Mouse (Mus musculus): ENCODE results near the gene Wdr70. TPM values are rescaled to one million over a fixed set of nuclear protein-coding genes. Genes with fewer than 3 reads are reported as not detected.

The Wdr70 gene
- polyA plus RNA-seq, 1 experiment from 2014 or later = 69.6 TPM

GRCm38 (mm10) chr15:7879956-7880355 is 219.1 kb downstream of the Wdr70 start:
- WGBS = 70% methylated on average over 7 of the region's 7 CpGs
- no peak for DNase-seq (ENCODE audit: low spot score)
- no peak for ATAC-seq (replicated peaks; ENCODE audit: low FRiP score)
- Histone ChIP-seq H3K4me3 (ENCODE audit: low read depth, low read length) (no peak overlapping the region), H3K4me1 (replicated peaks; ENCODE audit: control insufficient read depth, insufficient read depth, low read length) (no peaks in the 10 kb centered on the region), H3K36me3 (ENCODE audit: control insufficient read depth, insufficient read depth, low read length) (no peaks in the 10 kb centered on the region), H3K4me2 (ENCODE audit: low read depth, low read length, severe bottlenecking) (no peak overlapping the region), H3K27ac (ENCODE audit: low read depth, low read length) (no peak overlapping the region), H3K9ac (ENCODE audit: low read length) (no peak overlapping the region), H3K27me3 (ENCODE audit: control insufficient read depth, insufficient read depth, low read length) (no peaks in the 10 kb centered on the region), H3K9me3 (ENCODE audit: control insufficient read depth, low read length) (no peaks in the 10 kb centered on the region)

- H3K36me3 ChIP-seq (ENCODE audit: control insufficient read depth, insufficient read depth, low read length) = no peaks in the 10 kb centered on the region
- no peak for ATAC-seq (replicated peaks; ENCODE audit: low FRiP score)
- WGBS = 92% methylated on average over 10 of the region's 10 CpGs
- no peak overlapping the region for H3K27ac ChIP-seq (ENCODE audit: low read depth, low read length)
- no peak overlapping the region for H3K9ac ChIP-seq (ENCODE audit: low read length)
- DNase-seq (ENCODE audit: low spot score) = no peak
- H3K4me1 ChIP-seq (replicated peaks; ENCODE audit: control insufficient read depth, insufficient read depth, low read length) = no peaks in the 10 kb centered on the region
- H3K4me2 ChIP-seq (ENCODE audit: low read depth, low read length, severe bottlenecking) = no peak overlapping the region
- H3K9me3 ChIP-seq (ENCODE audit: control insufficient read depth, low read length) = no peaks in the 10 kb centered on the region
- no peaks in the 10 kb centered on the region for H3K27me3 ChIP-seq (ENCODE audit: control insufficient read depth, insufficient read depth, low read length)
- H3K4me3 ChIP-seq (ENCODE audit: low read depth, low read length) = no peak overlapping the region
Observed at GRCm38 (mm10) chr15:7878861-7879260, 220.1 kb downstream of the Wdr70 start.

DNA sequence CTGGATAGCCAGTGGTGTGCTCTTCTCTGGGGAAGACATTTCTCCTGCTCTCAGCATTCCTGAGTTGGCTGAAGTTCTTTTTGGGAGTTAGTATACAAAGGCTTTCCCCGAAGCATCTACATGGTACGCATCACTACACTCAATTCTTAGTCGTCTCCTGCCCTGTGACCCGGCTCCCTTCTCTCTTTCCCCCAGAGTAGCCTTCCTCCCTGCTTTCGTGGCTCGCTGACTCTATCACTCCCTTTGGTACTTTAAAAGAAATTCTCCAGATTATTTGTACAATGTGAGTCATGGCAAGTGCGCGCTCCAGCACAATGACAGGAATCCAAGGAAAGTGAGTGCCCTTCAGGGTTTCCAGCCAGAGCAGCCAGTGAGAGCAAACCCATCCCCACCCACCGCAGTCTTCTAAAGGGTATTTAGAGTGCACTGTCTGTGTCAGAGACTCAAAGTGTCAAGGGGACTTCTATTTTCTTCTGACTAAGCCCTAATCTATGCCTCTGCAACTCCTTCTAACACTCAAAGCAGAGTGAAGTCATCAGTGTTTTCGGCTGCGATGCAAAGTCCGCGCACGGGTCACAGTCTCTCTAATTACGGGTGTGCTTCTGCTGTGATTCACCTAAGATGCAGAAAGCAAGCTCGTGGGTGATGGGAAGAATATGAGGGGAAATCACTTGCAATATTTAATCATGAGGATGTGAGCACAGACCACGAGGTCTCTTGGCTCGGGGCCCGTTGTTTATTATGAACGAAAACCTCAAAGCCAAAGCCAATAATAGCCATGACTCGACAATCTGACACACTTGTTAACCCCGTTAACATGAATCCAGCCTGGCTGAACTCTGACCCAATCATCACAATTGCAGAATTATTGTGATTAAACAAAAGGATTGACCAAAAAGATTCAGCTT is 221.2 kb downstream of the Wdr70 start:
- WGBS = 64% methylated on average over 22 of the region's 22 CpGs
- ATAC-seq (replicated peaks; ENCODE audit: low FRiP score) (no peak), DNase-seq (ENCODE audit: low spot score) (no peak)
- Histone ChIP-seq H3K9ac (ENCODE audit: low read length) (no peak overlapping the region), H3K4me1 (replicated peaks; ENCODE audit: control insufficient read depth, insufficient read depth, low read length) (no peaks in the 10 kb centered on the region), H3K27ac (ENCODE audit: low read depth, low read length) (no peak overlapping the region), H3K36me3 (ENCODE audit: control insufficient read depth, insufficient read depth, low read length) (no peaks in the 10 kb centered on the region), H3K27me3 (ENCODE audit: control insufficient read depth, insufficient read depth, low read length) (no peaks in the 10 kb centered on the region), H3K4me2 (ENCODE audit: low read depth, low read length, severe bottlenecking) (no peak overlapping the region), H3K9me3 (ENCODE audit: control insufficient read depth, low read length) (no peaks in the 10 kb centered on the region), H3K4me3 (ENCODE audit: low read depth, low read length) (no peak overlapping the region)

GRCm38 (mm10) chr15:7875879-7876278 is 223.1 kb downstream of the Wdr70 start:
- Histone ChIP-seq H3K27ac (ENCODE audit: low read depth, low read length) (no peak overlapping the region), H3K4me1 (replicated peaks; ENCODE audit: control insufficient read depth, insufficient read depth, low read length) (no peaks in the 10 kb centered on the region), H3K27me3 (ENCODE audit: control insufficient read depth, insufficient read depth, low read length) (no peaks in the 10 kb centered on the region), H3K9me3 (ENCODE audit: control insufficient read depth, low read length) (no peaks in the 10 kb centered on the region), H3K36me3 (ENCODE audit: control insufficient read depth, insufficient read depth, low read length) (no peaks in the 10 kb centered on the region), H3K9ac (ENCODE audit: low read length) (no peak overlapping the region), H3K4me3 (ENCODE audit: low read depth, low read length) (no peak overlapping the region), H3K4me2 (ENCODE audit: low read depth, low read length, severe bottlenecking) (no peak overlapping the region)
- 82% methylated on average over 6 of the region's 6 CpGs for WGBS
- DNase-seq (ENCODE audit: low spot score) = no peak
- no peak for ATAC-seq (replicated peaks; ENCODE audit: low FRiP score)

- Histone ChIP-seq H3K36me3 (ENCODE audit: control insufficient read depth, insufficient read depth, low read length) (no peaks in the 10 kb centered on the region), H3K4me3 (ENCODE audit: low read depth, low read length) (no peak overlapping the region), H3K9ac (ENCODE audit: low read length) (no peak overlapping the region), H3K9me3 (ENCODE audit: control insufficient read depth, low read length) (no peaks in the 10 kb centered on the region), H3K27ac (ENCODE audit: low read depth, low read length) (no peak overlapping the region), H3K27me3 (ENCODE audit: control insufficient read depth, insufficient read depth, low read length) (no peaks in the 10 kb centered on the region), H3K4me2 (ENCODE audit: low read depth, low read length, severe bottlenecking) (no peak overlapping the region), H3K4me1 (replicated peaks; ENCODE audit: control insufficient read depth, insufficient read depth, low read length) (no peaks in the 10 kb centered on the region)
- DNase-seq (ENCODE audit: low spot score) = no peak
- ATAC-seq (replicated peaks; ENCODE audit: low FRiP score) = no peak
- WGBS = 75% methylated on average over 5 of the region's 5 CpGs
Observed at GRCm38 (mm10) chr15:7872473-7872872, 226.5 kb downstream of the Wdr70 start.

DNA sequence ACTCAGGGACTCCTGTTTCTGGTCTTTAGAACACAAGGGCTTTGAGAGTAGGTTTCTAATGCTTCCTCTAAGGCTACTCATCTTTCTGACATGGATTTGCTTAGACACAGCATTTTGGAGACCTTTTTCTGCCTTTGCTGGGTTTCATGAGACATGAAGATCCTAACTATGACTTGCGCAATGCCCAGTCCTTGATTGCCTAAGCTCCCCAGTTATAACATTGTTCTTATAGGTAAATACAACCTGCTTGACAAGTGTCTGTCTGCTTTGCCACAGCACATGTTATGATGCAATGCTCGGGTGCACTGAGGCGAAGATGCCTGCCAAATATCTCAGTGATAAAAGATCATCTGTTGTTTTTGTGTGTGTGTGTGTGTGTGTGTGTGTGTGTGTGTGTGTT is 233.7 kb downstream of the Wdr70 start:
- Histone ChIP-seq H3K4me1 (replicated peaks; ENCODE audit: control insufficient read depth, insufficient read depth, low read length) (no peaks in the 10 kb centered on the region), H3K4me2 (ENCODE audit: low read depth, low read length, severe bottlenecking) (no peak overlapping the region), H3K27ac (ENCODE audit: low read depth, low read length) (no peak overlapping the region), H3K36me3 (ENCODE audit: control insufficient read depth, insufficient read depth, low read length) (no peaks in the 10 kb centered on the region), H3K4me3 (ENCODE audit: low read depth, low read length) (no peak overlapping the region), H3K9ac (ENCODE audit: low read length) (no peak overlapping the region), H3K27me3 (ENCODE audit: control insufficient read depth, insufficient read depth, low read length) (no peaks in the 10 kb centered on the region), H3K9me3 (ENCODE audit: control insufficient read depth, low read length) (no peaks in the 10 kb centered on the region)
- DNase-seq (ENCODE audit: low spot score) (no peak), ATAC-seq (replicated peaks; ENCODE audit: low FRiP score) (no peak)
- 93% methylated on average over 3 of the region's 3 CpGs for WGBS

DNA sequence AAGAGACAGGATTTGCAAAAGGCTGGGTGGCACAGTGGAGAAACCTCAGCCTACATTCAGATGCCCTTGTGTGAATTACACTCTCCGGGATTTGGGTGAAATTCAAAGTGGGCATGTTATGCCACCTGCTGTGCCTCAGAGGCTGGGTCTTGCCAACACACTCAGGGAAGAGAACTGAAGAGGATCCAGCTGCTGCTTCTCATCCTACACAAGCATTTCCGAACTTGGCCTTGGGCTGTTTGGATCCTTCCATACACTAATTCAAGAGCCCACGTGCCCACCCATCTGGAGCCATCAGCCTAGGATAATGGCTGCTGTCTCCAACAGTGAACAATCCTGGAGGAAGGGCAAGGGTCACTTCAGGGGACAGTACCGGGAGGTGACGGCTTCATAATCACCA is 235.7 kb downstream of the Wdr70 start:
- Histone ChIP-seq H3K4me3 (ENCODE audit: low read depth, low read length) (no peak overlapping the region), H3K9me3 (ENCODE audit: control insufficient read depth, low read length) (no peaks in the 10 kb centered on the region), H3K36me3 (ENCODE audit: control insufficient read depth, insufficient read depth, low read length) (no peaks in the 10 kb centered on the region), H3K27me3 (ENCODE audit: control insufficient read depth, insufficient read depth, low read length) (no peaks in the 10 kb centered on the region), H3K9ac (ENCODE audit: low read length) (no peak overlapping the region), H3K27ac (ENCODE audit: low read depth, low read length) (no peak overlapping the region), H3K4me2 (ENCODE audit: low read depth, low read length, severe bottlenecking) (no peak overlapping the region), H3K4me1 (replicated peaks; ENCODE audit: control insufficient read depth, insufficient read depth, low read length) (no peaks in the 10 kb centered on the region)
- ATAC-seq (replicated peaks; ENCODE audit: low FRiP score) = no peak
- 68% methylated on average over 5 of the region's 5 CpGs for WGBS
- DNase-seq (ENCODE audit: low spot score) = no peak

- H3K36me3 ChIP-seq (ENCODE audit: control insufficient read depth, insufficient read depth, low read length) = no peaks in the 10 kb centered on the region
- ATAC-seq (replicated peaks; ENCODE audit: low FRiP score) (no peak), DNase-seq (ENCODE audit: low spot score) (no peak)
- WGBS = 90% methylated on average over 5 of the region's 5 CpGs
- no peaks in the 10 kb centered on the region for H3K27me3 ChIP-seq (ENCODE audit: control insufficient read depth, insufficient read depth, low read length)
- no peak overlapping the region for H3K27ac ChIP-seq (ENCODE audit: low read depth, low read length)
- no peak overlapping the region for H3K4me2 ChIP-seq (ENCODE audit: low read depth, low read length, severe bottlenecking)
- no peak overlapping the region for H3K4me3 ChIP-seq (ENCODE audit: low read depth, low read length)
- no peaks in the 10 kb centered on the region for H3K4me1 ChIP-seq (replicated peaks; ENCODE audit: control insufficient read depth, insufficient read depth, low read length)
- no peaks in the 10 kb centered on the region for H3K9me3 ChIP-seq (ENCODE audit: control insufficient read depth, low read length)
- no peak overlapping the region for H3K9ac ChIP-seq (ENCODE audit: low read length)
Observed at GRCm38 (mm10) chr15:7862890-7863289, 236.1 kb downstream of the Wdr70 start.

DNA sequence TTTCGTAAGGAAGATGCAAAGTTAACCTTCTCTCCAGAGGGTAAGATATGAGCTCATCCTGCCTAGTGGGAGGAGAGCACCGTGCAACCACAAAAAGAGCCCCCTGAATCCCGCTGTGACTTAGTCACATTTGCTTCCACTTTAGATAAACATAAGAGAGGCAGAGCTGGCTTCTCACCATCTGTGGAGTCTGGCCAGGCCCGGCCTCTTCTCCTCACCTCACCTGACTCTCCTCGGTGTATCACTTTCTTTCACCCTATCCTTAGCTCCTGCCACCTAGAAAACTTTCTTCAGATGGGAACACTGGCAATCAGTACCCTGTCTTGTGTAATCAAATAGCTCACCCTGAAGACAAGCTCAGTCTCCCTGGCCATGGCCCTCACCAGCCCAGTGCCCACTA is 240.2 kb downstream of the Wdr70 start:
- Histone ChIP-seq H3K4me3 (ENCODE audit: low read depth, low read length) (no peak overlapping the region), H3K9me3 (ENCODE audit: control insufficient read depth, low read length) (no peaks in the 10 kb centered on the region), H3K36me3 (ENCODE audit: control insufficient read depth, insufficient read depth, low read length) (no peaks in the 10 kb centered on the region), H3K27me3 (ENCODE audit: control insufficient read depth, insufficient read depth, low read length) (no peaks in the 10 kb centered on the region), H3K4me1 (replicated peaks; ENCODE audit: control insufficient read depth, insufficient read depth, low read length) (no peaks in the 10 kb centered on the region), H3K27ac (ENCODE audit: low read depth, low read length) (no peak overlapping the region), H3K9ac (ENCODE audit: low read length) (no peak overlapping the region), H3K4me2 (ENCODE audit: low read depth, low read length, severe bottlenecking) (no peak overlapping the region)
- no peak for DNase-seq (ENCODE audit: low spot score)
- ATAC-seq (replicated peaks; ENCODE audit: low FRiP score) = no peak
- WGBS = 85% methylated on average over 5 of the region's 5 CpGs

Measured in forebrain, embryonic 11.5 days (tissue).